Mouse (Mus musculus): ENCODE measurements around the gene Cyth4.
A peak's percentile ranks its signal among the peaks of the same experiment; 100 is the strongest.

Gene Cyth4

GRCm38 (mm10) chr15:78623426-78623825 is 26.6 kb downstream of the Cyth4 start:
- DNase-seq, result peak; percentile 70

GRCm38 (mm10) chr15:78624431-78624950 is 27.6 kb downstream of the Cyth4 start:
- peak; percentile 77 for DNase-seq

GRCm38 (mm10) chr15:78624961-78625360 is 28.1 kb downstream of the Cyth4 start:
- no peak for DNase-seq

GRCm38 (mm10) chr15:78626285-78626684 is 29.4 kb downstream of the Cyth4 start:
- no peak for DNase-seq

- DNase-seq, result no peak
Observed at GRCm38 (mm10) chr15:78632387-78632786, 35.5 kb downstream of the Cyth4 start.

- no peak for DNase-seq
Observed at GRCm38 (mm10) chr15:78633413-78633812, 36.6 kb downstream of the Cyth4 start.

- DNase-seq, result peak; percentile 85
Observed at GRCm38 (mm10) chr15:78634095-78634737, 37.4 kb downstream of the Cyth4 start.

GRCm38 (mm10) chr15:78635231-78635630 is 38.4 kb downstream of the Cyth4 start:
- DNase-seq, result peak; percentile 67

GRCm38 (mm10) chr15:78643633-78644032 is 46.8 kb downstream of the Cyth4 start:
- DNase-seq, result no peak

GRCm38 (mm10) chr15:78644606-78645005 is 47.8 kb downstream of the Cyth4 start:
- no peak for DNase-seq

GRCm38 (mm10) chr15:78647746-78648145 is 50.9 kb downstream of the Cyth4 start:
- DNase-seq, result no peak

GRCm38 (mm10) chr15:78651169-78651568 is 54.3 kb downstream of the Cyth4 start:
- DNase-seq, result no peak

GRCm38 (mm10) chr15:78664268-78664667 is 67.4 kb downstream of the Cyth4 start:
- DNase-seq, result no peak

- no peak for DNase-seq
Observed at GRCm38 (mm10) chr15:78669221-78669871, 72.5 kb downstream of the Cyth4 start.

- peak; percentile 77 for DNase-seq
Observed at GRCm38 (mm10) chr15:78670341-78670740, 73.5 kb downstream of the Cyth4 start.
